Mouse (Mus musculus): ENCODE data around the gene Fcf1. TPM values are rescaled to one million over a fixed set of nuclear protein-coding genes. Genes with fewer than 3 reads are reported as not detected.

Fcf1 gene
- polyA plus RNA-seq, 1 experiment from 2014 or later: 209 TPM

Other genes starting within 250 kb of the Fcf1 start
- 89.7 and 93.1 TPM in 2 replicates for gene Npc2, start 197.7 kb upstream of the Fcf1 start, polyA plus RNA-seq (2015; fragmentation: Nextera tagmentation; extraction: Ambion mirVana)
- gene Isca2, start 197.6 kb upstream of the Fcf1 start, polyA plus RNA-seq (2015; fragmentation: Nextera tagmentation; extraction: Ambion mirVana): 156 TPM in 2 replicates
- 0.72 and 1.0 TPM in 2 replicates for gene Ltbp2, start 94.4 kb upstream of the Fcf1 start, polyA plus RNA-seq (2015; fragmentation: Nextera tagmentation; extraction: Ambion mirVana)
- gene Arel1, start within 50 bp of the Fcf1 start, polyA plus RNA-seq (2015; fragmentation: Nextera tagmentation; extraction: Ambion mirVana): 11.9 and 13.0 TPM in 2 replicates
- gene Ylpm1, start 25.4 kb downstream of the Fcf1 start, polyA plus RNA-seq (2015; fragmentation: Nextera tagmentation; extraction: Ambion mirVana): 20.1 and 23.5 TPM in 2 replicates
- gene Prox2, start 139.9 kb downstream of the Fcf1 start, polyA plus RNA-seq (2015; fragmentation: Nextera tagmentation; extraction: Ambion mirVana): 3.8 and 4.3 TPM in 2 replicates
- 83.0 and 89.1 TPM in 2 replicates for gene Dlst, start 139.9 kb downstream of the Fcf1 start, polyA plus RNA-seq (2015; fragmentation: Nextera tagmentation; extraction: Ambion mirVana)
- gene Rps6kl1, start 180.4 kb downstream of the Fcf1 start, polyA plus RNA-seq (2015; fragmentation: Nextera tagmentation; extraction: Ambion mirVana): 3.2 and 3.4 TPM in 2 replicates
- gene Pgf, start 206.9 kb downstream of the Fcf1 start, polyA plus RNA-seq (2015; fragmentation: Nextera tagmentation; extraction: Ambion mirVana): 2.0 and 2.7 TPM in 2 replicates
- 106 and 110 TPM in 2 replicates for gene Eif2b2, start 248.6 kb downstream of the Fcf1 start, polyA plus RNA-seq (2015; fragmentation: Nextera tagmentation; extraction: Ambion mirVana)

All from thymus, postnatal 0 days (tissue).